Mouse (Mus musculus) embryonic facial prominence, embryonic 12.5 days (tissue): ENCODE measurements around the gene Pigs. TPM values are rescaled to one million over a fixed set of nuclear protein-coding genes. Genes with fewer than 3 reads are reported as not detected.
A peak's percentile ranks its signal among the peaks of the same experiment; 100 is the strongest.

Experiments
- ATAC-seq: fragments of 200-750 bp; cut with Nextera tagmentation; 2 replicates; pipeline ENCODE4 v1.8.0; 2017; ENCODE audit not compliant: insufficient number of reproducible peaks, insufficient read depth, low FRiP score, low TSS enrichment
- H3K27ac ChIP-seq: fragments of 300-500 bp; sonication (generic); 2 replicates; pipeline ENCODE4 v1.5.1; 2016; ENCODE audit warnings: mild to moderate bottlenecking
- H3K27me3 ChIP-seq: fragments of 300-500 bp; sonication (generic); 2 replicates; pipeline ENCODE4 v1.6.1; 2016; ENCODE audit warnings: mild to moderate bottlenecking, moderate library complexity
- H3K36me3 ChIP-seq: fragments of 300-500 bp; sonication (generic); 2 replicates; pipeline ENCODE4 v1.6.1; 2016; ENCODE audit warnings: mild to moderate bottlenecking
- H3K4me1 ChIP-seq: fragments of 300-500 bp; sonication (generic); 2 replicates; pipeline ENCODE4 v1.6.1; 2016
- H3K4me2 ChIP-seq: fragments of 300-500 bp; sonication (generic); replicated peaks from 2 replicates; pipeline ENCODE4 v1.6.1; 2016; ENCODE audit warnings: mild to moderate bottlenecking, moderate library complexity
- H3K4me3 ChIP-seq: fragments of 300-500 bp; sonication (generic); 2 replicates; pipeline ENCODE4 v1.5.1; 2016; ENCODE audit warnings: mild to moderate bottlenecking
- H3K9ac ChIP-seq: fragments of 300-500 bp; sonication (generic); 2 replicates; pipeline ENCODE4 v1.6.1; 2016; ENCODE audit warnings: mild to moderate bottlenecking, moderate library complexity
- H3K9me3 ChIP-seq: fragments of 300-500 bp; sonication (generic); 2 replicates; pipeline ENCODE4 v1.6.1; 2016; ENCODE audit warnings: mild to moderate bottlenecking, moderate library complexity
- WGBS: fragments of 180-500 bp; shearing (Covaris S2); methylation state at CpG from one replicate; pipeline ENCODE4 v1.1.7; 2016; 5-methylcytosine and 5-hydroxymethylcytosine counted together
- polyA plus RNA-seq: library from polyadenylated mRNA; unstranded; fragments of >200 nt; fragmentation: Nextera tagmentation; extraction: Ambion mirVana; gene quantifications from 2 replicates; pipeline ENCODE4 v1.2.1, GENCODE M21; 2016

Pigs gene
- polyA plus RNA-seq: 71.1 and 74.3 TPM in 2 replicates

DNA sequence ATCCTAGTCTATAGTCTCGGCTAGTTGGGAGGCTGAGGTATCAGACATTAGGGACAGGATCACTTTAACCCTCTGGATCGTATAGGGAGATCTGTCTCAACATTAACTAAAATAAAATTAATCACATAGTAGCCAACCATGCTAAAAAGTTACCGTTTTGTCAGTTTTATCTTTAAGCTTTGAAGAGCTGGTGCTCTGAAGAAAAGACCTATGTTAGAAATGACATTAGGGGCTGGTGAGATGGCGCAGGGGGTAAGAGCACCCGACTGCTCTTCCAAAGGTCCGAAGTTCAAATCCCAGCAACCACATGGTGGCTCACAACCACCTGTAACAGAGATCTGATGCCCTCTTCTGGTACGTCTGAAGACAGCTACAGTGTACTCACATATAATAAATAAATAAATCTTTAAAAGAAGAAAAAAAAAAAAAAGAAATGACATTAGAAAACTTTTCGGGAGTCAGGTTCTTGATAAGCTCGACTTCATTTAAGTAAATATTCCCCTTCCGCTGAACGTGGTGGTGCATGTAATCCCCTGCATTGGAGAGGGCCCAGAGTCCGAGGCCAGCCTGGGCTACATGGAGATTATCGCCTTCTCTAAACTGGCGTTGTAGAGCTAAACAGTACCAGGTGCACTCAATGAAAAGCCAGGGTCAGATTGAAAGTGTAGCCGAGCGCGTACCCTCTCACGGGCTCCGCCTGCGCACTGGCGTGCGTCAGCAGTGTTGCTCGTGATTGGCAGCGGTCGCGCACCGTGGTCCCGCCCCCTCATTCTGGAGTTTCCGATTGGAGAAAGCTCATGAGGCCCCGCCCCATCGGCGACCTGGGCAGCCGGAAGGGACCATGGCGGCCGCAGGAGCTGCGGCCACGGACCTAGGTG lies at the start of gene Pigs:
Gene Pigs (plus strand): TSS at position 782 of the 878 bp plus-strand sequence.
- Histone ChIP-seq H3K36me3 (peaks cover 11% of the 10 kb centered on the region; the same call in 1 of the 2 replicates), H3K9ac (peak within 1 kb of the TSS; percentile 81), H3K4me2 (peak within 1 kb of the TSS; percentile 90), H3K27ac (peak within 1 kb of the TSS; percentile 36), H3K4me1 (peaks cover 19% of the 10 kb centered on the region), H3K27me3 (no peaks in the 10 kb centered on the region), H3K9me3 (no peaks in the 10 kb centered on the region), H3K4me3 (peak within 1 kb of the TSS; percentile 89)
- WGBS: 13% methylated on average over 37 of the region's 37 CpGs
- peak; percentile 90 for ATAC-seq

DNA sequence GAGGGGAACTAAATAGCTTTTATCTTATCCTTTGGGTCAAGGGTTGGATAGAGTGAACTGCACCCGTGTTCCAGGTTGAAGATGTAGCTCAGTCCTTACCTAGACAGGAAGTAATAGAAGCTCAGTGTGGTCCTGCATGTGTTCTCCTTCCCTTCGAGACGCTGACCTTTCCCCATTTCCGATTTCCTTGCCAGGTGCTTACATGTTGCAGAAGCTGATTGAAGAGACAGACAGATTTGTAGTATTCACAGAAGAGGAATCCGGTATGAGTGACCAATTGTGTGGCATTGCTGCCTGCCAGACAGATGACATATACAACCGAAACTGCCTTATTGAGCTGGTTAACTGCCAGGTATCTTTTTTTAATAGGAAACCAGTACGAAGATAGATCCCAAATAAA lies 49.4 kb upstream of the Pigs start:
- WGBS: 89% methylated on average over 7 of the region's 7 CpGs
- no peaks in the 10 kb centered on the region for H3K9me3 ChIP-seq
- H3K9ac ChIP-seq: no peak overlapping the region
- no peaks in the 10 kb centered on the region for H3K27me3 ChIP-seq
- peaks cover 87% of the 10 kb centered on the region for H3K36me3 ChIP-seq
- no peaks in the 10 kb centered on the region for H3K4me1 ChIP-seq
- H3K4me2 ChIP-seq: no peak overlapping the region
- ATAC-seq: no peak
- H3K27ac ChIP-seq: no peak overlapping the region
- H3K4me3 ChIP-seq: no peak overlapping the region

DNA sequence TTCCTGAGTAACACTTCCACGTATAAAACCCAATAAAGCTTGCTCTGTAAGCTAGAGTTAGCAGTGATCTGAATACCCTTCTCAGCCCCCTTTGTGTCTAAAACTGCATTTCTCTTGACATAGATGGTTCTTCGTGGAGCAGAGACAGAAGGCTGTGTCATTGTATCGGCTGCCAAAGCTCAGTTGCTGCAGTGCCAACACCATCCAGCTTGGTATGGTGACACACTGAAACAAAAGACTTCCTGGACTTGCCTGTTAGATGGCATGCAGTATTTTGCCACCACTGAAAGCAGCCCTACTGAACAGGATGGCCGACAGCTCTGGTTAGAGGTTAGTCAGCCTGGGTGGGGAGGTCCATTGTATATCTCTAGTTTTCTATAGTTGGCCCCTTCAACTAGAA lies 48.6 kb upstream of the Pigs start:
- peaks cover 87% of the 10 kb centered on the region for H3K36me3 ChIP-seq
- ATAC-seq: no peak
- H3K9me3 ChIP-seq: no peaks in the 10 kb centered on the region
- no peak overlapping the region for H3K9ac ChIP-seq
- WGBS: 95% methylated on average over 4 of the region's 4 CpGs
- H3K27ac ChIP-seq: no peak overlapping the region
- H3K27me3 ChIP-seq: no peaks in the 10 kb centered on the region
- no peaks in the 10 kb centered on the region for H3K4me1 ChIP-seq
- H3K4me3 ChIP-seq: no peak overlapping the region
- no peak overlapping the region for H3K4me2 ChIP-seq

DNA sequence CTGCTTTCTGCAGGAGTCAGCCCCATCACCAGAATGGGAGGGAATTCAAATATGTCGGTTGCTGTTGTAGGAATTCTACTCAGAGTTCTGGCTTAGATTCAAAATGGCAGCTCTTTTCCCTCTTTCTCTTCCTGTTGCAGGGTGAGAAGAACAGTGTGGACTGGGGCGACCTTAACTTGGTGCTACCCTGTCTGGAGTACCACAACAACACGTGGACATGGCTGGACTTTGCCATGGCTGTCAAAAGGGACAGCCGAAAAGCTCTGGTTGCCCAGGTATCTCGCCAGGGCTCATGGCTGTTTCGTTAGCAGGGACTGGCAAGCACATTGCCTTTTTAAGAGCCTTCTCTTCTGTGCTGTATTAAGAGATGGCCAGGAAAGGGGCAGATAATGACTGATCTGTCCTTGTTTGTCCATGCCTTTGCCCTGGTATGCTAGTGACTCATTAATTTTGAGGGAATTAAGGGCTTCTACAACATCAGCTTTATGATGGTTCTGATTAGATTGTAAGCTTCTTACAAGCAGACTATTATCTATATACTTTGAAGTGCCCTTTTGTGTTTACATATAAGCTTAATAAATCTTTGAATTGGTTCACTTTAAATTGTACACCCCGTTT lies 39.0 kb upstream of the Pigs start:
- no peak for ATAC-seq

DNA sequence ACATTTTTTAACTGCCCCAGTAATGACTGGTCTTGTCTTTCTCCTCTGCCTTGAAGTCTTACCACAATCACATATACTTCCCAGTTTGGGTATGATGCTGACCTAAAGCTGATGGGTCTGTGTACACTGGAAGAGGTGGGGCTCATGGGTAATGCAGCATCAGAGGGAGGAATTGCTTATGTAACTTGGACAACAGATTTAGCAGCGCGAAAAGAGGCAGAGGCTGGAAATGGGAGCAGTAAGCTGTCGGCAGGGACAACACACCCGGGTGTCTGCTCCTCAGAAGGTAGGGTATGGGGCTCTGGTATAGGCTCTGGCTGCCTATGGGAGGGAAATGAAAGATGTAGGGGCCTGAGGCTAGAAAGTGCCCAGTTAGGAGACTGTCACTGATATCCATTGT lies 37.6 kb upstream of the Pigs start, which contains the start of gene BC030499:
Gene BC030499 (plus strand): TSS at position 188 of the 400 bp plus-strand sequence.
- Histone ChIP-seq H3K27ac (no peak within 1 kb of the TSS), H3K4me2 (no peak within 1 kb of the TSS), H3K4me1 (no peaks in the 10 kb centered on the region), H3K4me3 (no peak within 1 kb of the TSS), H3K27me3 (no peaks in the 10 kb centered on the region), H3K9ac (no peak within 1 kb of the TSS), H3K36me3 (peaks cover 61% of the 10 kb centered on the region), H3K9me3 (no peaks in the 10 kb centered on the region)
- no peak for ATAC-seq
- 93% methylated on average over 4 of the region's 4 CpGs for WGBS

More for the DNA sequence above, 39.0 kb upstream of the Pigs start:
- no peaks in the 10 kb centered on the region for H3K27me3 ChIP-seq
- H3K4me2 ChIP-seq: no peak overlapping the region
- no peaks in the 10 kb centered on the region for H3K9me3 ChIP-seq
- H3K27ac ChIP-seq: no peak overlapping the region
- H3K9ac ChIP-seq: no peak overlapping the region
- H3K36me3 ChIP-seq: peaks cover 69% of the 10 kb centered on the region
- no peak overlapping the region for H3K4me3 ChIP-seq
- WGBS: 92% methylated on average over 7 of the region's 7 CpGs
- no peaks in the 10 kb centered on the region for H3K4me1 ChIP-seq

DNA sequence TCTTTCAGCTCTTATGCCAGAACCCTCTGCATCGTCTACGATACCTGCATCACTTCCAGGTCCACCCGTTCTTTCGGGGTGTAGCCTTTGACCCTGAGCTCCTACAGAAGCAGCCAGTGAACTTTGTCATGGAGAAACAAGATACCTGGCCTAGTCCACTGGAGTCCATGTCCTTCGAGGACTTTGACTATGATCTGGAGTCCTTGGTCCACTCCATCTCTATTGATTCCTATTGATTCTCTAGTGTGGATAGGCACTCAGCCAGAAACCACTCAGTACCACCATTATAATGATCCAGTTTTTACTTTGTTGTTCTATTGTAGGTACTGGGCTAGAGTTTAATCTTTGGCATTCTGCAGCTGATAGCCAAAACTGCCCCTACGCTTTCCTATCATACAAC lies 33.6 kb upstream of the Pigs start:
- ATAC-seq: no peak
- no peaks in the 10 kb centered on the region for H3K27me3 ChIP-seq
- H3K36me3 ChIP-seq: peaks cover 28% of the 10 kb centered on the region
- H3K9ac ChIP-seq: no peak overlapping the region
- no peak overlapping the region for H3K4me2 ChIP-seq
- H3K9me3 ChIP-seq: no peaks in the 10 kb centered on the region
- no peak overlapping the region for H3K4me3 ChIP-seq
- WGBS: 94% methylated on average over 6 of the region's 6 CpGs
- no peaks in the 10 kb centered on the region for H3K4me1 ChIP-seq
- no peak overlapping the region for H3K27ac ChIP-seq

DNA sequence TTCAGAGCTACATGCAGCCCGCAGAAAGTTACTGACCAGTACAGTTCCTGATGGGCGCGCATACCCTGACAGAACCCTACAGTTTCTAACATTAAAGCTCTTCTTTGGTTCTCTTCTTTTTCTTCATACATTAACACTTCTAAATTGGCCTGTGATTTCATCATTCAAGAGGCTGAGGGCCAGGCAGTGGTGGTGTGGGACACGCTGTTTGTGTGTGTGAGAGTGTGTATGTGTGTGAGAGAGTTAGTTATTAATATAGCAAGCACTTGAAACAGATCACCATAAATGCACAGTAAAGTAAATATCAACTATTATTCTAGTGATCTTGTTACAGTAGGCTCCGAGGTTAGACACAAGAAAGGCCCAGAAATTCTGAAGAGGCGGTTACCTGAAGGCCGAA lies 27.3 kb upstream of the Pigs start:
- WGBS: 61% methylated on average over 7 of the region's 7 CpGs
- Histone ChIP-seq H3K27ac (peak overlapping the region; percentile 76), H3K9me3 (no peaks in the 10 kb centered on the region), H3K4me1 (peaks cover 7% of the 10 kb centered on the region), H3K36me3 (peaks cover 16% of the 10 kb centered on the region), H3K9ac (peak overlapping the region; percentile 44; the same call in 1 of the 2 replicates), H3K27me3 (no peaks in the 10 kb centered on the region), H3K4me2 (peak overlapping the region; percentile 63), H3K4me3 (peak overlapping the region; percentile 74)
- no peak for ATAC-seq

DNA sequence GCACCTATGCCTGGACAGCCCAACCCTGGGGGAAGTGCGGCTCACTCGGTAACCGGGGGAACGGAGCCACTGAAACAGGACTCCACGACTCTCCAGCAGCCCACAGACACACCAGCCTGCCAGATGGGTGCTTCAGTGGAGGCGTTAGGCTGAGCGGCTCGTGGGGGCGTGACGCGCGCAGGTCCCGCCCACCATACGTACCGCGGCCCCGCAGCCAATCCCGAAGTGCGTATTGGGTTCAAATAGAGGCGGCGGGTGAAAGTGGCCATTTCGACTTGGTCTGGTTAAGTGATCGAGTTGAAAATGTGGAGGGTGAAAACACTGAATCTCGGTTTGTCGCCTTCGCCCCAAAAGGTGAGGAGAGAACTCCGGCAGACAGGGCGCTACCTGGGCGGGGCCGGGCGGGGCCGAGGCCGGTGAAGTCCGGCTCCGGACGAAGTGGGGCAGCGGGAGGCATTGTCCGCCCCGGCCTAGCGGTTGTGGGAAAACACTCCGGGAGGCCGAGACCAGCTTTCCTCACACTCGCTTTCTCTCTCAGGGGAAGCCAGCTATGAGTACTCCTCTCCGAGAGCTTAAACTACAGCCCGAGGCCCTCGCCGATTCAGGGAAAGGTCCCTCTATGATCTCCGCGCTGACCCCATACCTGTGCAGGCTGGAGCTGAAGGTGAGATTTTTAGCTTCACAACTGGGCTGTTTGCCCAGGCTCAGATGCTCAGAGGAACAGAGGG lies 26.7 kb upstream of the Pigs start, which contains the start of gene Spag5:
Gene Spag5 (plus strand): TSS at position 173 of the 728 bp plus-strand sequence.
- Histone ChIP-seq H3K27me3 (no peaks in the 10 kb centered on the region), H3K4me2 (peak within 1 kb of the TSS; percentile 63), H3K36me3 (peaks cover 16% of the 10 kb centered on the region), H3K4me3 (peak within 1 kb of the TSS; percentile 74), H3K4me1 (peaks cover 8% of the 10 kb centered on the region), H3K27ac (peak within 1 kb of the TSS; percentile 76), H3K9me3 (no peaks in the 10 kb centered on the region), H3K9ac (peak within 1 kb of the TSS; percentile 64)
- ATAC-seq: peak; percentile 100
- under 1% methylated on average over 49 of the region's 49 CpGs for whole genome bisulfite sequencing

DNA sequence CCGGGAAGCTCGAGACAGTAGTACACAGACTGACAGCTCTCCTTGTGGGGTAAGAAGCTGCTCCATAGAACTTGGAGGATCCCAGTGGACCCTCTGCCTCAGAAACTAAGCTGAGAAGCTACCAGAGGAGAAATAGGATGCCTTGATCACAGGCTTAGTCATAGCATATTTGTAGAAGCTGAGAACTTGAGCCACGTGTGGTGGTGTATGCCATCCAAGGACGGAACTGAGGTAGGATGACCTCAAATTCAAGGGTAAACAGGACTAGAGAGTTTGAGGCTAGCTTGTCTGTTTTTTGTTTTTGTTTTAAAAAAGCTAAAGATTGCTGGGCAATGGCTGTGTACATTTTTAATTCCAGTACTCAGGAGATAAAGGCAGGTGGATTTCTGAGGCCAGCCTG lies 22.9 kb upstream of the Pigs start:
- ATAC-seq: no peak
- Histone ChIP-seq H3K9me3 (no peaks in the 10 kb centered on the region), H3K36me3 (peaks cover 34% of the 10 kb centered on the region), H3K27me3 (no peaks in the 10 kb centered on the region), H3K4me3 (no peak overlapping the region), H3K9ac (no peak overlapping the region), H3K4me2 (no peak overlapping the region), H3K4me1 (peaks cover 12% of the 10 kb centered on the region), H3K27ac (no peak overlapping the region)
- WGBS: 90% methylated on average over 4 of the region's 4 CpGs

DNA sequence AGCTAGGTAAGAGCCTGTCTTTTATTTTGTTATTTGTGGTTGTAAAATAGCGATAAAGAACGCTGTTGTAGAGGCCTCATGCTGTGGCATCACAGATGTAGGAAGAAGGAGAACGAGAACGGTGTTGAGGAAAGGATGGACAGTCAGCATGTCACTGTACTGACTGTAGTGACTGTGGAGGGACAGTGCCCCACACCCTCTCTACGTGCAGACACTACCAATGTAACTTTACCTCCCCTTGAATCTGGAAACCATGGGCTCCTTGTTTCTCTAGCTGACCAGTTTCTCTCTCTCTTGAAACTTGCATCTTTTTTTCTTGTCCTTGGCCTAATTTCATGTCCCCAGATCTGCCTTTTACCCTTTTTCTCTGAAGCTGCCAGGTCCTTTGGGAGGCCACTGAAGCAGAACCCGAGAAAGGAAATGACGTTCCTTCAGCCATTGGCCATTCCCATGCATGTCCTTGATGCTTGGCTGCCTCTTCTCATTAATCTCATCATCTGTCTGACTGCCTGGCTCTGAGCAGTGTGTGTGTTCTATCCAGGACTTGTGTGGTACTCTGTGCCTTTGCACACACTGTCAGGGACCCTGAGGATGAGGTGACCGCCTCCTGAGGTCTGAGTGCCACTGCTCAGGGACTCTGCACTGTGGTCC lies 17.2 kb upstream of the Pigs start:
- Histone ChIP-seq H3K9me3 (no peaks in the 10 kb centered on the region), H3K4me1 (peaks cover 5% of the 10 kb centered on the region; the same call in 1 of the 2 replicates), H3K4me2 (no peak overlapping the region), H3K27ac (no peak overlapping the region), H3K27me3 (no peaks in the 10 kb centered on the region), H3K36me3 (peaks cover 69% of the 10 kb centered on the region), H3K9ac (no peak overlapping the region), H3K4me3 (no peak overlapping the region)
- 89% methylated on average over 8 of the region's 8 CpGs for WGBS
- no peak for ATAC-seq

DNA sequence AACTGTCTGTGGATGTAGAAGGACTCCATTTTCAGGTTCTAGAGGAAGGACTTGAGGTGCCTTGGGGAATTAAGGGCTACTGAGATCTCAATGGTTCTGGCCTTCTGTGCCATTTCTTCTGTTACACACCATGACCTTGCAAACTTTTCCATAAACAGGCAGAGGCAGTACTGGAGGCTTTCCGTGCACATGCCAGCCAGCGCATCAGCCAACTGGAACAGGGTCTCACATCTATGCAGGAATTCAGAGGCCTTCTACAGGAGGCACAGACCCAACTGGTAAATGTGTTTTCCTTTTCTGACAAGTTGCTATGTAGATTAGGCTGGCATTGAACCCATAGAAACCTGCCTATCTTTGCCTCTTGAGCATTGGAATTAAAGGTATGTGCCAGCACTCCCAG lies 14.6 kb upstream of the Pigs start:
- ATAC-seq: no peak
- 95% methylated on average over 2 of the region's 2 CpGs for WGBS
- H3K36me3 ChIP-seq: peaks cover 85% of the 10 kb centered on the region
- no peaks in the 10 kb centered on the region for H3K4me1 ChIP-seq
- no peak overlapping the region for H3K27ac ChIP-seq
- H3K9me3 ChIP-seq: no peaks in the 10 kb centered on the region
- no peak overlapping the region for H3K9ac ChIP-seq
- no peak overlapping the region for H3K4me3 ChIP-seq
- H3K4me2 ChIP-seq: no peak overlapping the region
- H3K27me3 ChIP-seq: no peaks in the 10 kb centered on the region
